Mouse (Mus musculus) C2C12 (cell line): Measurements from ENCODE around the gene Phf21a.

ENCODE experiments used
- CEBPB ChIP-seq: IDR thresholded peaks from one replicate; pipeline ENCODE4 v1.6.1; 2011; ENCODE audit warnings: low read depth, mild to moderate bottlenecking, control low read depth, moderate library complexity
- CTCF ChIP-seq: IDR thresholded peaks from one replicate; pipeline ENCODE4 v1.5.1; 2011; ENCODE audit not compliant: control insufficient read depth, insufficient read depth, insufficient read length
- MYOD1 ChIP-seq: IDR thresholded peaks from one replicate; pipeline ENCODE4 v1.6.1; 2011; ENCODE audit warnings: low read depth; ENCODE audit not compliant: control insufficient read depth, insufficient read length
- MYOG ChIP-seq: IDR thresholded peaks from one replicate; pipeline ENCODE4 v1.6.1; 2011; ENCODE audit not compliant: control insufficient read depth, insufficient read length; ENCODE audit errors: extremely low read depth
- USF1 ChIP-seq: IDR thresholded peaks from one replicate; pipeline ENCODE4 v1.6.1; 2011; ENCODE audit warnings: low read depth, mild to moderate bottlenecking, control low read depth, moderate library complexity

GRCm38 (mm10) chr2:92185062-92185765 lies 92.3 kb downstream of the Phf21a start:
- TF ChIP-seq USF1, result no peak
- TF ChIP-seq MYOD1, result no peak
- no peak for TF ChIP-seq CTCF
- no peak for TF ChIP-seq MYOG
- no peak for TF ChIP-seq CEBPB
